Mouse (Mus musculus): Measurements from ENCODE around the gene Acsm5. TPM values are rescaled to one million over a fixed set of nuclear protein-coding genes. Genes with fewer than 3 reads are reported as not detected.

Gene Acsm5
- not detected in 2 replicates for polyA plus RNA-seq (2015; fragmentation: Nextera tagmentation; extraction: Ambion mirVana)

GRCm38 (mm10) chr7:119519163-119519562 lies at the start of gene Acsm5:
TSS of gene Acsm5 (plus strand) at chr7:119519463.
- no peak for ATAC-seq
- no peaks in the 10 kb centered on the region for H3K9me3 ChIP-seq (ENCODE audit: control insufficient read depth, low read length)
- H3K4me3 ChIP-seq (replicated peaks; ENCODE audit: low read length): no peak within 1 kb of the TSS
- H3K27me3 ChIP-seq (replicated peaks; ENCODE audit: control insufficient read depth, insufficient read depth, low read length): no peaks in the 10 kb centered on the region
- H3K4me2 ChIP-seq (ENCODE audit: low read length): no peak within 1 kb of the TSS
- 73% methylated on average over 5 of the region's 5 CpGs for WGBS
- no peak within 1 kb of the TSS for H3K27ac ChIP-seq (ENCODE audit: low read length)
- no peak within 1 kb of the TSS for H3K9ac ChIP-seq (replicated peaks; ENCODE audit: low read depth, low read length)
- no peaks in the 10 kb centered on the region for H3K36me3 ChIP-seq (ENCODE audit: control insufficient read depth, insufficient read depth)
- H3K4me1 ChIP-seq (replicated peaks; ENCODE audit: control insufficient read depth, insufficient read depth, low read length): no peaks in the 10 kb centered on the region

GRCm38 (mm10) chr7:119476500-119477389 lies 42.5 kb upstream of the Acsm5 start:
- Histone ChIP-seq H3K9ac (replicated peaks; ENCODE audit: low read depth, low read length) (no peak overlapping the region), H3K4me2 (ENCODE audit: low read length) (no peak overlapping the region), H3K36me3 (ENCODE audit: control insufficient read depth, insufficient read depth) (no peaks in the 10 kb centered on the region), H3K27me3 (replicated peaks; ENCODE audit: control insufficient read depth, insufficient read depth, low read length) (no peaks in the 10 kb centered on the region), H3K4me1 (replicated peaks; ENCODE audit: control insufficient read depth, insufficient read depth, low read length) (no peaks in the 10 kb centered on the region), H3K4me3 (replicated peaks; ENCODE audit: low read length) (no peak overlapping the region), H3K9me3 (ENCODE audit: control insufficient read depth, low read length) (no peaks in the 10 kb centered on the region), H3K27ac (ENCODE audit: low read length) (no peak overlapping the region)
- no peak for ATAC-seq
- 85% methylated on average over 33 of the region's 33 CpGs for WGBS

GRCm38 (mm10) chr7:119479256-119479655 lies 40.0 kb upstream of the Acsm5 start, which contains the start of gene Umod:
TSS of gene Umod (minus strand) at chr7:119479282.
- Histone ChIP-seq H3K4me1 (replicated peaks; ENCODE audit: control insufficient read depth, insufficient read depth, low read length) (no peaks in the 10 kb centered on the region), H3K4me2 (ENCODE audit: low read length) (no peak within 1 kb of the TSS), H3K9ac (replicated peaks; ENCODE audit: low read depth, low read length) (no peak within 1 kb of the TSS), H3K27ac (ENCODE audit: low read length) (no peak within 1 kb of the TSS), H3K27me3 (replicated peaks; ENCODE audit: control insufficient read depth, insufficient read depth, low read length) (no peaks in the 10 kb centered on the region), H3K36me3 (ENCODE audit: control insufficient read depth, insufficient read depth) (no peaks in the 10 kb centered on the region), H3K9me3 (ENCODE audit: control insufficient read depth, low read length) (no peaks in the 10 kb centered on the region), H3K4me3 (replicated peaks; ENCODE audit: low read length) (no peak within 1 kb of the TSS)
- no peak for ATAC-seq

- no peaks in the 10 kb centered on the region for H3K9me3 ChIP-seq (ENCODE audit: control insufficient read depth, low read length)
- no peak overlapping the region for H3K4me3 ChIP-seq (replicated peaks; ENCODE audit: low read length)
- no peaks in the 10 kb centered on the region for H3K36me3 ChIP-seq (ENCODE audit: control insufficient read depth, insufficient read depth)
- no peak overlapping the region for H3K27ac ChIP-seq (ENCODE audit: low read length)
- no peak overlapping the region for H3K9ac ChIP-seq (replicated peaks; ENCODE audit: low read depth, low read length)
- H3K27me3 ChIP-seq (replicated peaks; ENCODE audit: control insufficient read depth, insufficient read depth, low read length): no peaks in the 10 kb centered on the region
- no peak for ATAC-seq
- no peak overlapping the region for H3K4me2 ChIP-seq (ENCODE audit: low read length)
- WGBS: 90% methylated on average over 4 of the region's 4 CpGs
- H3K4me1 ChIP-seq (replicated peaks; ENCODE audit: control insufficient read depth, insufficient read depth, low read length): no peaks in the 10 kb centered on the region
Measured at GRCm38 (mm10) chr7:119484154-119484553, 35.1 kb upstream of the Acsm5 start.

GRCm38 (mm10) chr7:119486683-119487082 lies 32.6 kb upstream of the Acsm5 start:
- H3K9ac ChIP-seq (replicated peaks; ENCODE audit: low read depth, low read length): no peak overlapping the region
- no peaks in the 10 kb centered on the region for H3K27me3 ChIP-seq (replicated peaks; ENCODE audit: control insufficient read depth, insufficient read depth, low read length)
- no peak overlapping the region for H3K27ac ChIP-seq (ENCODE audit: low read length)
- H3K36me3 ChIP-seq (ENCODE audit: control insufficient read depth, insufficient read depth): no peaks in the 10 kb centered on the region
- H3K4me1 ChIP-seq (replicated peaks; ENCODE audit: control insufficient read depth, insufficient read depth, low read length): no peaks in the 10 kb centered on the region
- H3K9me3 ChIP-seq (ENCODE audit: control insufficient read depth, low read length): no peaks in the 10 kb centered on the region
- H3K4me3 ChIP-seq (replicated peaks; ENCODE audit: low read length): no peak overlapping the region
- no peak for ATAC-seq
- no peak overlapping the region for H3K4me2 ChIP-seq (ENCODE audit: low read length)
- WGBS: 92% methylated on average over 5 of the region's 5 CpGs

- no peak overlapping the region for H3K4me3 ChIP-seq (replicated peaks; ENCODE audit: low read length)
- WGBS: 86% methylated on average over 4 of the region's 4 CpGs
- no peaks in the 10 kb centered on the region for H3K9me3 ChIP-seq (ENCODE audit: control insufficient read depth, low read length)
- no peak overlapping the region for H3K4me2 ChIP-seq (ENCODE audit: low read length)
- no peak overlapping the region for H3K27ac ChIP-seq (ENCODE audit: low read length)
- H3K9ac ChIP-seq (replicated peaks; ENCODE audit: low read depth, low read length): no peak overlapping the region
- ATAC-seq: no peak
- H3K4me1 ChIP-seq (replicated peaks; ENCODE audit: control insufficient read depth, insufficient read depth, low read length): no peaks in the 10 kb centered on the region
- H3K36me3 ChIP-seq (ENCODE audit: control insufficient read depth, insufficient read depth): no peaks in the 10 kb centered on the region
- no peaks in the 10 kb centered on the region for H3K27me3 ChIP-seq (replicated peaks; ENCODE audit: control insufficient read depth, insufficient read depth, low read length)
Measured at GRCm38 (mm10) chr7:119490041-119490780, 29.1 kb upstream of the Acsm5 start.

- no peak overlapping the region for H3K4me2 ChIP-seq (ENCODE audit: low read length)
- WGBS: 84% methylated on average over 4 of the region's 4 CpGs
Measured at GRCm38 (mm10) chr7:119511143-119511542, 8.1 kb upstream of the Acsm5 start.

GRCm38 (mm10) chr7:119513056-119513455 lies 6.2 kb upstream of the Acsm5 start:
- H3K36me3 ChIP-seq (ENCODE audit: control insufficient read depth, insufficient read depth): no peaks in the 10 kb centered on the region
- no peak overlapping the region for H3K27ac ChIP-seq (ENCODE audit: low read length)
- H3K9ac ChIP-seq (replicated peaks; ENCODE audit: low read depth, low read length): no peak overlapping the region
- H3K9me3 ChIP-seq (ENCODE audit: control insufficient read depth, low read length): no peaks in the 10 kb centered on the region
- H3K4me3 ChIP-seq (replicated peaks; ENCODE audit: low read length): no peak overlapping the region
- no peaks in the 10 kb centered on the region for H3K27me3 ChIP-seq (replicated peaks; ENCODE audit: control insufficient read depth, insufficient read depth, low read length)
- no peak for ATAC-seq
- 22% methylated on average over 7 of the region's 7 CpGs for WGBS
- no peaks in the 10 kb centered on the region for H3K4me1 ChIP-seq (replicated peaks; ENCODE audit: control insufficient read depth, insufficient read depth, low read length)
- no peak overlapping the region for H3K4me2 ChIP-seq (ENCODE audit: low read length)

More at GRCm38 (mm10) chr7:119511143-119511542, 8.1 kb upstream of the Acsm5 start:
- no peaks in the 10 kb centered on the region for H3K4me1 ChIP-seq (replicated peaks; ENCODE audit: control insufficient read depth, insufficient read depth, low read length)
- no peak overlapping the region for H3K4me3 ChIP-seq (replicated peaks; ENCODE audit: low read length)
- no peaks in the 10 kb centered on the region for H3K36me3 ChIP-seq (ENCODE audit: control insufficient read depth, insufficient read depth)
- H3K9me3 ChIP-seq (ENCODE audit: control insufficient read depth, low read length): no peaks in the 10 kb centered on the region
- ATAC-seq: no peak
- H3K27me3 ChIP-seq (replicated peaks; ENCODE audit: control insufficient read depth, insufficient read depth, low read length): no peaks in the 10 kb centered on the region
- no peak overlapping the region for H3K27ac ChIP-seq (ENCODE audit: low read length)
- no peak overlapping the region for H3K9ac ChIP-seq (replicated peaks; ENCODE audit: low read depth, low read length)

- Histone ChIP-seq H3K4me1 (replicated peaks; ENCODE audit: control insufficient read depth, insufficient read depth, low read length) (no peaks in the 10 kb centered on the region), H3K4me3 (replicated peaks; ENCODE audit: low read length) (no peak overlapping the region), H3K9ac (replicated peaks; ENCODE audit: low read depth, low read length) (no peak overlapping the region), H3K9me3 (ENCODE audit: control insufficient read depth, low read length) (no peaks in the 10 kb centered on the region), H3K27me3 (replicated peaks; ENCODE audit: control insufficient read depth, insufficient read depth, low read length) (no peaks in the 10 kb centered on the region), H3K4me2 (ENCODE audit: low read length) (no peak overlapping the region), H3K36me3 (ENCODE audit: control insufficient read depth, insufficient read depth) (no peaks in the 10 kb centered on the region), H3K27ac (ENCODE audit: low read length) (no peak overlapping the region)
- peak; percentile 43; the same call in 1 of the 2 replicates for ATAC-seq
- WGBS: 68% methylated on average over 10 of the region's 10 CpGs
Measured at GRCm38 (mm10) chr7:119515492-119516271, 3.6 kb upstream of the Acsm5 start.
